11 mouse cellular contexts compared by ENCODE assay signal in genomic region chr8:110645340-110645739, GRCm38 (mm10). TPM values are rescaled to one million over a fixed set of nuclear protein-coding genes. Genes with fewer than 3 reads are reported as not detected.
A peak's percentile ranks its signal among the peaks of the same experiment; 100 is the strongest.
DNase-seq lines count a peak whose midpoint lies in the region; ATAC-seq lines count a peak whose summit lies in the region.
"Had no signal": no experiment of that assay in that cellular context is flagged by ENCODE, and none has a peak within 500 bp of the region (broad histone marks: within the 10 kb centered on the region; RNA-seq: fewer than 3 reads in every experiment).

No protein-coding gene starts in this region.

- H3K4me3 ChIP-seq in kidney, embryonic 15.5 days (replicated peaks), result no peak overlapping the region
- H3K4me3 ChIP-seq: embryonic facial prominence, embryonic 13.5 days; forebrain, embryonic 12.5 days; heart, embryonic 10.5 days; hindbrain, embryonic 12.5 days had no signal

- no peaks in the 10 kb centered on the region for H3K9me3 ChIP-seq in kidney, embryonic 15.5 days (replicated peaks)
- H3K9me3 ChIP-seq: embryonic facial prominence, embryonic 13.5 days; forebrain, embryonic 12.5 days; heart, embryonic 10.5 days; hindbrain, embryonic 12.5 days had no signal

- DNase-seq in adrenal gland, adult 2 months, result peak; percentile 62
- DNase-seq in adrenal gland, postnatal 25 days, result no peak
- peak; percentile 32 for DNase-seq in kidney, adult 18-20 months
- DNase-seq in kidney, postnatal 25 days, result peak; percentile 7 to 71
- no peak for DNase-seq in kidney, postnatal 4 days
- DNase-seq in right cerebral cortex, postnatal 4 days, result no peak

- no peak overlapping the region for H3K27ac ChIP-seq in kidney, embryonic 15.5 days
- H3K27ac ChIP-seq: embryonic facial prominence, embryonic 13.5 days; forebrain, embryonic 12.5 days; heart, embryonic 10.5 days; hindbrain, embryonic 12.5 days had no signal

- peaks cover 41% of the 10 kb centered on the region for H3K36me3 ChIP-seq in kidney, embryonic 15.5 days

- ATAC-seq in kidney, embryonic 15.5 days (replicated peaks; ENCODE audit: low FRiP score), result no peak

- no peak overlapping the region for H3K9ac ChIP-seq in kidney, embryonic 15.5 days
- H3K9ac ChIP-seq: embryonic facial prominence, embryonic 13.5 days; forebrain, embryonic 12.5 days; hindbrain, embryonic 12.5 days had no signal

- no peak overlapping the region for H3K4me2 ChIP-seq in kidney, embryonic 15.5 days
- H3K4me2 ChIP-seq: embryonic facial prominence, embryonic 13.5 days; forebrain, embryonic 12.5 days; hindbrain, embryonic 12.5 days had no signal

- 87% methylated on average over 3 of the region's 3 CpGs for WGBS in kidney, embryonic 15.5 days

- H3K4me1 ChIP-seq in kidney, embryonic 15.5 days, result no peaks in the 10 kb centered on the region
- H3K4me1 ChIP-seq: embryonic facial prominence, embryonic 13.5 days; forebrain, embryonic 12.5 days; hindbrain, embryonic 12.5 days had no signal

- H3K27me3 ChIP-seq in kidney, embryonic 15.5 days, result no peaks in the 10 kb centered on the region
- H3K27me3 ChIP-seq: embryonic facial prominence, embryonic 13.5 days; forebrain, embryonic 12.5 days; hindbrain, embryonic 12.5 days had no signal

RNA-seq across cellular contexts. Expression of gene Vac14, which starts 27.0 kb away (rescaled TPM):
- 10 to 100 TPM; 29.8 to 37.5 TPM for total RNA-seq in adrenal gland, adult 2 months (2021)
- polyA plus RNA-seq in adrenal gland, adult 2 months (2012; rRNA removed), result 40.9 and 47.0 TPM in 2 replicates
- total RNA-seq in adrenal gland, postnatal 25 days (2021), result 34.3 and 35.4 TPM in 2 replicates
- polyA plus RNA-seq in kidney, embryonic 15.5 days (2015; fragmentation: Nextera tagmentation; extraction: Ambion mirVana), result 22.2 and 23.3 TPM in 2 replicates

Comparison
In these comparisons a context has a peak if more than half of its experiments do, and no peak if none do; other contexts are left out.
1. DNase-seq: peak in adrenal gland, adult 2 months (single experiment), kidney, adult 18-20 months (single experiment) and kidney, postnatal 25 days (2 of 2); none in adrenal gland, postnatal 25 days (single experiment), kidney, postnatal 4 days (0 of 2) and right cerebral cortex, postnatal 4 days (single experiment).